ENCODE assay signal across 11 mouse cellular contexts in genomic region chr14:120289528-120289927, GRCm38 (mm10). TPM values are rescaled to one million over a fixed set of nuclear protein-coding genes. Genes with fewer than 3 reads are reported as not detected.
A peak's percentile ranks its signal among the peaks of the same experiment; 100 is the strongest.
DNase-seq lines count a peak whose midpoint lies in the region; ATAC-seq and TF ChIP-seq lines count a peak whose summit lies in the region.
"Had no signal": no experiment of that assay in that cellular context is flagged by ENCODE, and none has a peak within 500 bp of the region (broad histone marks: within the 10 kb centered on the region; RNA-seq: fewer than 3 reads in every experiment).

No protein-coding gene starts in this region.

- no peaks in the 10 kb centered on the region for H3K27me3 ChIP-seq in intestine, embryonic 16.5 days (replicated peaks; ENCODE audit: control insufficient read depth, insufficient read depth, low read length)
- no peaks in the 10 kb centered on the region for H3K27me3 ChIP-seq in intestine, postnatal 0 days (replicated peaks; ENCODE audit: control insufficient read depth, insufficient read depth, low read length)
- H3K27me3 ChIP-seq in heart, embryonic 16.5 days (ENCODE audit: control insufficient read depth, insufficient read depth, low read length): no peaks in the 10 kb centered on the region
- H3K27me3 ChIP-seq in midbrain, embryonic 11.5 days (ENCODE audit: control insufficient read depth, insufficient read depth, low read length): no peaks in the 10 kb centered on the region
- H3K27me3 ChIP-seq: liver, embryonic 15.5 days had no signal

- peaks cover 3% of the 10 kb centered on the region for H3K36me3 ChIP-seq in intestine, embryonic 16.5 days (ENCODE audit: control insufficient read depth, insufficient read depth, low read length)
- peaks cover 11% of the 10 kb centered on the region; the same call in 1 of the 2 replicates for H3K36me3 ChIP-seq in intestine, postnatal 0 days (ENCODE audit: control insufficient read depth, insufficient read depth)
- 0 out of 2 replicates have a peak, but pooled peaks cover 3% of the 10 kb centered on the region for H3K36me3 ChIP-seq in heart, embryonic 16.5 days (ENCODE audit: control insufficient read depth, insufficient read depth)
- no peaks in the 10 kb centered on the region for H3K36me3 ChIP-seq in midbrain, embryonic 11.5 days (ENCODE audit: control insufficient read depth, insufficient read depth, low read length)
- H3K36me3 ChIP-seq: liver, embryonic 15.5 days had no signal

- H3K9me3 ChIP-seq in intestine, embryonic 16.5 days (ENCODE audit: control insufficient read depth, low read length): no peaks in the 10 kb centered on the region
- no peaks in the 10 kb centered on the region for H3K9me3 ChIP-seq in intestine, postnatal 0 days (ENCODE audit: control insufficient read depth)
- no peaks in the 10 kb centered on the region for H3K9me3 ChIP-seq in heart, embryonic 16.5 days (replicated peaks; ENCODE audit: control insufficient read depth, low read length)
- no peaks in the 10 kb centered on the region for H3K9me3 ChIP-seq in midbrain, embryonic 11.5 days (ENCODE audit: control insufficient read depth, low read length)
- H3K9me3 ChIP-seq: liver, embryonic 15.5 days had no signal

- no peak overlapping the region for H3K4me3 ChIP-seq in intestine, embryonic 16.5 days (ENCODE audit: low read length)
- no peak overlapping the region for H3K4me3 ChIP-seq in intestine, postnatal 0 days (ENCODE audit: low read depth, low read length)
- no peak overlapping the region for H3K4me3 ChIP-seq in heart, embryonic 16.5 days (ENCODE audit: low read length)
- H3K4me3 ChIP-seq in midbrain, embryonic 11.5 days (ENCODE audit: low read depth, low read length): no peak overlapping the region
- H3K4me3 ChIP-seq: liver, embryonic 15.5 days had no signal

- 75% methylated on average over 7 of the region's 7 CpGs for WGBS in intestine, embryonic 16.5 days
- WGBS in intestine, postnatal 0 days: 83% methylated on average over 7 of the region's 7 CpGs
- 37% methylated on average over 7 of the region's 7 CpGs for WGBS in heart, embryonic 16.5 days
- WGBS in midbrain, embryonic 11.5 days: 89% methylated on average over 7 of the region's 7 CpGs

- peak; percentile 16 for DNase-seq in cerebellum, adult 9-11 months
- no peak for DNase-seq in cerebellum, adult 8-10 months
- peak; percentile 26 to 34 for DNase-seq in B cell, adult 2 months
- DNase-seq in midbrain, embryonic 11.5 days (ENCODE audit: low spot score, missing footprints): no peak
- no peak for DNase-seq in adipocyte (ENCODE audit: low spot score)
- DNase-seq: adrenal gland, postnatal 36 days had no signal

- H3K4me1 ChIP-seq in intestine, embryonic 16.5 days (ENCODE audit: control insufficient read depth, insufficient read depth, low read length): peaks cover 59% of the 10 kb centered on the region
- peaks cover 24% of the 10 kb centered on the region; the same call in 1 of the 2 replicates for H3K4me1 ChIP-seq in intestine, postnatal 0 days (replicated peaks; ENCODE audit: control insufficient read depth, insufficient read depth, low read length)
- peaks cover 89% of the 10 kb centered on the region for H3K4me1 ChIP-seq in heart, embryonic 16.5 days (ENCODE audit: control insufficient read depth, insufficient read depth, low read length)
- peaks cover 2% of the 10 kb centered on the region; the same call in 1 of the 2 replicates for H3K4me1 ChIP-seq in midbrain, embryonic 11.5 days (ENCODE audit: control insufficient read depth, insufficient read depth, low read length)

- peak overlapping the region; percentile 45; the same call in 1 of the 2 replicates for H3K27ac ChIP-seq in intestine, embryonic 16.5 days (ENCODE audit: low read length)
- H3K27ac ChIP-seq in intestine, postnatal 0 days (ENCODE audit: low read depth, low read length): no peak overlapping the region
- peak overlapping the region; percentile 92 for H3K27ac ChIP-seq in heart, embryonic 16.5 days (ENCODE audit: low read length)
- no peak overlapping the region for H3K27ac ChIP-seq in midbrain, embryonic 11.5 days (ENCODE audit: low read depth, low read length)
- H3K27ac ChIP-seq: liver, embryonic 15.5 days had no signal

- TF ChIP-seq CTCF in intestine, postnatal 0 days (IDR thresholded peaks at IDR 0.05; ENCODE audit: low read depth): no peak

- no peak overlapping the region for H3K4me2 ChIP-seq in intestine, embryonic 16.5 days (ENCODE audit: low read depth, low read length)
- H3K4me2 ChIP-seq in intestine, postnatal 0 days (replicated peaks; ENCODE audit: low read depth): no peak overlapping the region
- H3K4me2 ChIP-seq in heart, embryonic 16.5 days (ENCODE audit: low read depth, low read length): peak overlapping the region; percentile 31; the same call in 1 of the 2 replicates
- no peak overlapping the region for H3K4me2 ChIP-seq in midbrain, embryonic 11.5 days
- H3K4me2 ChIP-seq: liver, embryonic 15.5 days had no signal

- no peak overlapping the region for H3K9ac ChIP-seq in intestine, embryonic 16.5 days (ENCODE audit: low read depth, low read length)
- H3K9ac ChIP-seq in intestine, postnatal 0 days (ENCODE audit: low read depth, low read length): no peak overlapping the region
- peak overlapping the region; percentile 65 for H3K9ac ChIP-seq in heart, embryonic 16.5 days (ENCODE audit: low read length)
- H3K9ac ChIP-seq in midbrain, embryonic 11.5 days (ENCODE audit: low read length): no peak overlapping the region
- H3K9ac ChIP-seq: liver, embryonic 15.5 days had no signal

- no peak for ATAC-seq in intestine, embryonic 16.5 days
- no peak for ATAC-seq in intestine, postnatal 0 days
- no peak for ATAC-seq in heart, embryonic 16.5 days (replicated peaks; ENCODE audit: extremely low read depth, insufficient read depth, low FRiP score)
- no peak for ATAC-seq in midbrain, embryonic 11.5 days (ENCODE audit: low FRiP score)
- ATAC-seq: forebrain, embryonic 16.5 days had no signal

RNA-seq across cellular contexts. Expression of gene Mbnl2, which starts 14.1 kb away (rescaled TPM):
- 114 and 127 TPM in 2 replicates for polyA plus RNA-seq in intestine, embryonic 16.5 days (2015; fragmentation: Nextera tagmentation; extraction: Ambion mirVana)
- 94.4 and 99.0 TPM in 2 replicates for polyA plus RNA-seq in intestine, postnatal 0 days (2015; fragmentation: Nextera tagmentation; extraction: Ambion mirVana)
- 129 and 142 TPM in 2 replicates for polyA plus RNA-seq in heart, embryonic 16.5 days (2015; fragmentation: Nextera tagmentation; extraction: Ambion mirVana)
- polyA plus RNA-seq in midbrain, embryonic 11.5 days (2014; fragmentation: Nextera tagmentation; extraction: Ambion mirVana): 36.4 and 40.8 TPM in 2 replicates

Comparison
In these comparisons a context has a peak if more than half of its experiments do, and no peak if none do; other contexts are left out.
1. DNase-seq: peak in cerebellum, adult 9-11 months (single experiment) and B cell, adult 2 months (2 of 2); none in cerebellum, adult 8-10 months (single experiment), midbrain, embryonic 11.5 days (single experiment) and adipocyte (single experiment).
2. H3K27ac ChIP-seq: peak in intestine, embryonic 16.5 days (single experiment) and heart, embryonic 16.5 days (single experiment); none in intestine, postnatal 0 days (single experiment) and midbrain, embryonic 11.5 days (single experiment).